Mouse (Mus musculus) liver, embryonic 14 days (tissue): ENCODE measurements around the gene Ofd1. TPM values are rescaled to one million over a fixed set of nuclear protein-coding genes. Genes with fewer than 3 reads are reported as not detected.

Experiments used
- polyA plus RNA-seq: library from polyadenylated mRNA; depleted of rRNA; stranded (reverse); fragments of >200 nt; gene quantifications from 2 replicates; pipeline ENCODE4 v1.2.3, GENCODE M21; 2012; rRNA removed

Ofd1 gene
- polyA plus RNA-seq, result 1.8 and 2.0 TPM in 2 replicates

GRCm38 (mm10) chrX:166440616-166441063 lies at the start of gene Ofd1:
Gene Ofd1, minus strand, starts transcription at chrX:166440704.

GRCm38 (mm10) chrX:166479365-166479983 lies 39.0 kb upstream of the Ofd1 start, which contains the start of gene Rab9:
Gene Rab9, minus strand, starts transcription at chrX:166479867.

GRCm38 (mm10) chrX:166440036-166440615 lies 378 bp downstream of the Ofd1 start, which contains the start of gene Trappc2:
Gene Trappc2, plus strand, starts transcription at chrX:166440574.

Other genes with a start within 250 kb of the Ofd1 start
- 1.2 and 1.3 TPM in 2 replicates for gene Gpm6b, start 201.8 kb downstream of the Ofd1 start, polyA plus RNA-seq
- 4.0 and 4.8 TPM in 2 replicates for gene Trappc2, start 130 bp downstream of the Ofd1 start, polyA plus RNA-seq
- 11.9 and 13.5 TPM in 2 replicates for gene Rab9, start 39.2 kb upstream of the Ofd1 start, polyA plus RNA-seq
- gene Tceanc, start 77.9 kb upstream of the Ofd1 start, polyA plus RNA-seq, result 1.2 and 1.5 TPM in 2 replicates
- 0.22 and 0.84 TPM in 2 replicates for gene Egfl6, start 145.0 kb upstream of the Ofd1 start, polyA plus RNA-seq